Mouse (Mus musculus) MN1 (cell line): ENCODE results near the gene A030003K21Rik.
"Not testable (repeated sequence)": the region's sequence is repeated elsewhere in the genome, so short reads cannot be mapped to it uniquely, and the experiment has no call there.

Experiments used
- DNase-seq: peaks from one replicate; pipeline ENCODE4 v3.0.0-alpha.2; 2016; ENCODE audit warnings: low spot score

Gene A030003K21Rik

DNA sequence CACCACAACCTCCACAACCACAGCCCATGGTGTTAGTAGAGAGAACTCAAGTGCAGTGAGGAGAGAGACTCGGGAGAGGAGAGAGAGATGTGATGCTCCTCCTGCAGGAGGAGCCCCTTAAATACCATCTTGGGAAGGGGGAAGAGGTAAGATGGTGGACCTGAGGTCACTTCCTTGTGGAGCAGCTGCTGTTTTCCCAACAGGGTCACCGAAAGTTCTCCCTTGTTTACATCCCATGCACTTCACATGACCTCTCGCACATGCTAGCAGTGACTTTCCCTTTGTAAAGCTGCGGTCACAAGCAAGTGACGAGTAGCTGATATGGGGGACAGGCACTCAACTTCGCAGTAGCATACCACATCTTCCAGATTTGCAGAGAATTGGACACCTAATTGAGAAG, at the start of gene A030003K21Rik:
Gene A030003K21Rik (minus strand): TSS at position 94 of the 400 bp plus-strand sequence.
- not testable (repeated sequence) for DNase-seq

DNA sequence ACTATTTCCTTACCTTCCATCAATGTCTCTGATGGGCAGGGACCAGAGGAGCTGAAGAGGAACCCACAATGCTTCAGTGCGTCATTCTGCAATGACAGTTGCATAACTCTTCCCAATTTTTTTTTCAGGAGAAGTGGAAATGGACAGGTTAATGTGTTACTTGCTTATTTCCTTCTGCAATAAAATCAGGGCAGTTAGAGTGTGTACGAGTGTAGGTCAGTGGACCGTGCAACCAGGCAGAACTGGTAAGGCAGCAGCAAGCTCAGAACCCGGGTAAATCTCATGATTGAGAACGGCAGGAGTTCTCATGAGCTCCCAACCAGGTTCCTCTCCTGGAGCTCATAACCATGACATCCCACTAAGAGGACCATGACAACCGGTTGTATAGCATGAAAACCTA, 48.9 kb upstream of the A030003K21Rik start:
- no peak for DNase-seq

DNA sequence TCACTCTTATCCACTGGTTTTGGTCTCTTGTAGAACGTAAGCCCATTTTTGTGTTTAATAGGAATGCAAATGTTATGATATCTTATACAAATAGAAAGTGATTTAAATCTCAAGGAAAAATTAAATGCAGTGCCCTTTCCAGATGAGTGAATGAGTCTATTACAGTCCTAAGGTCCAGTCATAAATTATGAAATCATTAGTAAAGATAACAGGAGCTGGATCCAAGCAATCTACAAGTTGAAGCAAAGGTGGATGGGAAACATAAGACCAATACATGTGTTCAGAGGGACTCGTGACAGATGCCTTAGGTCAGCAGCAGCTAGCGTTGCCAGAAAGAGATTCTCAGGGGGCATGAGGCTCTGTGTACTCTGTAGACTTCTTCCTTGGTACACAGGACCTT, 48.4 kb upstream of the A030003K21Rik start:
- DNase-seq: no peak

DNA sequence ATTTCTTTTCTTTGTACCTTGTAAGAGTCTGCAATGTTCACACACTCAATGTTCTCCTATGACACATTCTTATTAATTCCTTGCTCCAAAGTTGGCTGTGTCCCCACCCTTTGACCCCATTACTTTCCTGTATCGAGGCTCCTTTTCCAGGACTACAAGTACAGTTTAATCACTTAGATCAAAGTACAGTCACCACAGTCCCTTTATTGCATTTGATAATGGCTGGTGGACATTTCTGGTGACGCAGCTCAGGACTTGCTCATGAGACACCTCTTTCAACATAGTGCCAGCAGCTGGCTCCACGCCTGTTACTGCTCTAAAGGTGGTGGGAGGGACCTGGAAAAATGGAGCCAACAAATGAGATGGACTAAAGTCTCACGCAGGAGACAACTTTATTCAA, 47.9 kb upstream of the A030003K21Rik start:
- no peak for DNase-seq

DNA sequence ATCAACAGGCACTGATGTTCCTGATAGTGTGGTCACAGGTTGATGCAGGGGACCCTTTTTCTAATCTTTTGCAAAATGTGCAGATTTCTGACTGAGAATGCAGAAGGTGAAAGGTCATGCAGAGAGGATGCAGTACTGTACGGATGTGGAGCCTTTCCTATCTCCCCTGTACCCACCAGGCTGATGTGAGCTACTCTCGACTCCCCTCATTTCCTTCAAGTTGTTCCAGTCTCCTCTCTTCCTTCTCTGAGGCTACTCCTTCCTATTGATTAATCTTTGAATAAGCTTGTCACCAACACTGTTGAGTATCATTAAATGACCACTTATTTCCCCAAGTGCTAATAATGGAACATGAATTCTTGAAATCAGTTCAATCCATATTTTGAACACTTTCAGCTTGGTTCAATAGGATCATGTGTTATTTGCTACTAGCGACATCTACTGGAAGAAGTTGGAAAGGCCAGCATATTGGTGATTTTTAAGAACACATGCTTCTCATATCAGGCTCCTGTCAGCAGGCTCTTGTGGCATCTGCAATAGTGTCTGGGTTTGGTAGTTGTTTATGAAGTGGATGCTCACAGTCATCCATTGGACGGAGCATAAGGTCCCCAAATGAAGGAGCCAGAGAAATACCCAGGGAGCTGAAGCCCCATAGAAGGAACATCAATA, 44.5 kb upstream of the A030003K21Rik start:
- peak; percentile 52 for DNase-seq

DNA sequence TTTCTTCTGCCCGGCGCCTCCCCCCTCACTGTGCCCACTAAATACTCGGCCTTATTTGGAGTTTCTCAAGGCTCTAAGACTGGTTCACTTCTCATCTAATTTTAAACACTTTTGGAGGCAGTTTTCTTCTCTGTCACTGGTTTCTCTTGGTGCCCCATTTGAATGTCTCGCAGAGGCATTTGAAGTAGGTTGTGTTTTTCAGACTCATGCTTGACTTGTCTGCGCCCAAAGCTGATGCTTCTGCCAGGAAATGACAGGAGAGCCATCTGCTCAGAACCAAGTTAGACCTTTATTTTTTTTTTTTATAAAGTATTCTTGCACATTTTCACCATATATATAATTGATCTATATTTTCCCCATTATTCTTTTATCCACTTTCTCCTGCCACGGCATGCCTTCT, 43.5 kb upstream of the A030003K21Rik start:
- DNase-seq: no peak

DNA sequence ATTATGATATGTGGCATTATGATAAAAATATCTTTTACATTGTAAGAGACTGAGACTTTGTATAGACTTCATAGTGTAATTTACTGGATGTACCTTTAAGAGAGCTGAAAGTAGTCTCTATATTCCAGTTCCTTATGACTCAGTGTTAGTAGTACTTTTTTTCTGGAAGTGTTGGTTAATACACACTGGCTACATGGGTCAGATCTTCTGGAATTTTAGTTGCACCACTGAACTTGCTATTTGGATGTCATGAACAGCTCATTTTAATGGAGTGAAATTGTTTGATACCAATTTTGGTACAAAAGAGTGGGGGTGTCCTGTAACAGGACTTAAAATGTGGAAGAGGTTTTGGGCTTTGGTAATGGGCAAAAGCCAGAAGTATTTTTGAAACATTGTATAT, 34.7 kb upstream of the A030003K21Rik start:
- DNase-seq: no peak

DNA sequence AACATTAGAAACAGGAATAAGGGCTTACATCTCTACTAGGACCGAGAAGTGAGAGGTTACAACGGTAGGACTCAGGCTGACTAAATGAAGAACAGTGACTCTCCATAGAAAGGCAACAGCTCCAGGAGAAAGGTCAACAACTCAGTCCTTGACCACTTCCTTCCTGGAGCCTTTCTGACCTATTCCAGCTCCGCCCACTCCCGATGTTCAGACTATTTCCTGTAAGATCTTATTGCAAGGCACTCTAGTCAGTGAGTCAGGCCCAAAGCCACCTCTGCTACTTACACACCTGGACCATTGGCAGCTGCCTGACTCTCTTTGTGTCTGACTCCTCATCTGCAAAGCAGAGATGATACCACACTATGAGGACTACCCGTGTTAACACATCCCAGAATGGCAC, 32.6 kb upstream of the A030003K21Rik start:
- DNase-seq: no peak

DNA sequence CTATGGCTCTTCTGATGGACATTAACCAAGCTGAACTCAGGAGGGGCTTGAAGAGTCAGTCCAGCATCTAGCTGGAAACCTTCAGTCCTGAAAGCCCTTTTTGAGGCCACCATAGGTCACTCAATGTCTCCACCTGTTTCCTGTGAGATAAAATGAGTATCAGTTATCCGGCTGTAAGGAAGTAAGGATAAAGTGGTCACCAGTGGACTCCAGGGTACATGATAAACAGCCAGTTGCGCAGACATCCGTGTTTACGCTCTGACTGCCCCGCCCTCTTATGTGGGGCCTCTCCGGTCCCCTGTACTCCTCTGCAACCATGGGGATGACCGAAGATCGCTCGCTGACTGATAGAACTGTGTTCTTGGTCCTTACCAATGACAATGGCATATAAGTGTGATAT, 31.2 kb upstream of the A030003K21Rik start:
- no peak for DNase-seq

DNA sequence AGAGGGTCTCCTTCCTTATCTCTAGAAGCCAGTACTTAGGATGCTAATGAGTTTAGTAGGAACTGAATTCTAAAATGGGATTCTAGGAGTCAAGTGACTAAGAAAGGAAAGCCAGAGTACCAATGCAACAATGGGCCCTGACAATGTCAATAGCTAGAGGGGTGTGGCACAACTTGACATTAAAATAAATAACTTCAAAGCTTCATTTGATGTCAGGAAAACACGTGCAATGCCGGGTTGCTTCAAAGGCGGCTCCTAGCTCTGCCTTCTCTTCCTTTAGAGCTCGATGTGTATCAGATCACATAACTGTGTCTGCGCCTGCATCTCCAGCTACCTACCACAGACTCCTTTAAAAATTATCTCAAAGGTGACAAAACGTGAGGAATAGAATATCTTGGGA, 30.7 kb upstream of the A030003K21Rik start:
- no peak for DNase-seq

DNA sequence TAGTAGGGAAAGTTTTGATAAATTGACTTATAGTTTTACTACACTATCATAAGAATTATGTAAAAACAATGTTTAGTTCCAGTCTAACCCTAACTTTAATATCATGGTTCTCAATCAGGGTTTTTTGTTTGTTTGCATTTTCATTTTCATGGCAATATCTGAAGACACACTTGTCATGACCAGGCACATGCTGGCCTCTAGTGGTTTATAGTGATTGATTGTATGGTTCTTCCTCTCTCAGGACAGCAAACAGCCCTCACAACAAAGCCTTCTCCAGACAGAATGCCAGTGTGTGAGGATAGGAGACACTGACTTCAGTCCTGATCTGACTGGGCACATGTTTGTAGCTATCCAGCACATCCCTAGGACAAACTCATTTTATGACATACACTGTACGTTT, 30.1 kb upstream of the A030003K21Rik start:
- no peak for DNase-seq

DNA sequence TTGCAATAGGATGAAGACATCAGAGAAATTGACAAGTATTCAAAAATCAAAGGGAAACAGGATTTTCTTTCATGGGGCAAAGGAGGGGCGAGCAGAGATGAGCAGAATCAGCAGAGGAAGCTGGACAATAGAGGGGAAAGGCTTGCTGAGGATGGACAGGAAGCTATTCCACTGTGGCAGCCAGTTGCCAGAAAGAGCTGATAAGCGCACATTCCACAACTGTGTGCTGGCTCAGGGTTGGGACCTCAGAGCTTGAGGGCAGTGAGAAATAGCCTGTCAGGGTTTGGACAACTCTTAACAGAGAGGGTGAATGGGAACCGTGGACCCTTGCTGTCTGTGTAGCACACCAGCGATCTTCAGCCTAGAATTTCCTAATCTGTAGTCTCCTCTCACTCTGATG, 28.9 kb upstream of the A030003K21Rik start:
- no peak for DNase-seq

DNA sequence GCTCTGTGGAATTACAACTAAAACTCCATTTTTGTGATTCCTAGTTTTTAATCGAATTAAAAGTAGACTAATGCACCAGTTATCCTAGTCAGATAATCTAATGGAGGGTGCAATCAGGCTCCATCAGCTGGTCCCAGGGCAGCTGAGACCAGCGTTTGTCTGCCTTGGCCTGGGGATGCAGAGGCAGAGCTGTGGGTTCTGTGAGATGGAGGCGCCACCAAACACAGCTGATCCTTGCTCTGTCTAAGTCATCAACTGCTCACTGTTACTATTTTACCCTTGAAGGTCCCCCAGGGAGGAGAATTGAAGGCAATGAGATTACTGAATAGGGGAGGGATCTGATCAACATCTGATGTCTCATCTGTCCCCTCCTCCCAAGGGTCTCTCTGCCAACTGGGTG, 23.2 kb upstream of the A030003K21Rik start:
- no peak for DNase-seq

DNA sequence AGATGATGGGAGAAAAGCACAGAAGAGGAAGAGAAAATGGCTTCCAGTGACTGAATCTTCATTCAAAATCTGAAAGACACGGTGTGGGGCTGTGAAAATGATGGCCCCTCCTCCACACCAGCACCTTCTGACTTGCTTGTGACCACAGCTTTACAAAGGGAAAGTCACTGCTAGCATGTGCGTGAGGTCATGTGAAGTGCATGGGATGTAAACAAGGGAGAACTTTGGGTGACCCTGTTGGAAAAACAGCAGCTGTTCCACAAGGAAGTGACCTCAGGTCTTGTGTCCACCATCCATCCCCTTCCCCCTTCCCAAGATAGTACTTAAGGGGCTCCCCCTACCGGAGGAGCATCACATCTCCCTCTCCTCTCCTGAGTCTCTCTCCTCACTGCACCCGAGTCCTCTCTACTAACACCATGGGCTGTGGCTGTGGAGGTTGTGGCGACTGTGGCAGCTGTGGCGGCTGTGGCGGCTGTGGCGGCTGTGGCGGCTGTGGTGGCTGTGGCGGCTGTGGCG, 16.7 kb upstream of the A030003K21Rik start, which contains the start of gene Gm47955:
Gene Gm47955 (plus strand): TSS at position 417 of the 516 bp plus-strand sequence.
- no peak for DNase-seq

DNA sequence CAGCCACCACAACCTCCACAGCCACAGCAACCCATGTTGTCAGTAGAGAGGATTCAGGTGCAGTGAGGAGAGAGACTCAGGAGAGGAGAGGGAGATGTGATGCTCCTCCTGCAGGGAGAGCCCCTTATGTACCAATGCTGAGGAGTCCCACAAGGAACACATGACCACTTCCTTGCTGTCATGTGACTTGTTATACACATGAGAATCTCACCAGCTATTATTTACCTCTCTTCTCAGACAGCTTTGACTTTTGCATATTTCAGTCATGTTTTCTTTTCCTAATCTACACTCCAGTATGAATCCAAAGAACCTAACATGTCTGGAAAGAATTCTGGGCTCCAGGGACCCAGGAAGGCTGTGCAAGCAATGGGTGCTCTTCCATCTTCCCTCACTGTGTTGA, 12.7 kb upstream of the A030003K21Rik start, which contains the start of gene Gm7544:
Gene Gm7544 (minus strand): TSS at position 101 of the 400 bp plus-strand sequence.
- not testable (repeated sequence) for DNase-seq

DNA sequence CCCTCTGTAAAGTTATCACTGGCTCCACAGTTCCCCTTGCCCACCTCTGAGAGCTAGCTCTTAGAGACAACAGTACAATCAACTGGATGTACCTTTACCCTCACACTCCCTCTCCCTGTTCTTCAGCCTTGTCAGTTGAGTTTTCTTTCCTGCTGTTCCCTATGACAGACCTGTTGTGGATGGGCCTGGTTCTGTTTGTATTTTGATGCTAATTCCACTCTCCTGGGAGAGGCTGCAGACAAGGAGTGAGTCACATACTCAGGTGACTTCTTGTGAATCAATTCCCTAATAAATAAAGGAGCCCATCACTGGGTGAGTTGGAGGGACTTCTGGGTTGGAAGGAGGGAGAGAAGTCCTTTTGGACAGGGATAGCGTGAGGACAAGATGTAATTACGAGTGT, 5.4 kb upstream of the A030003K21Rik start:
- no peak for DNase-seq

DNA sequence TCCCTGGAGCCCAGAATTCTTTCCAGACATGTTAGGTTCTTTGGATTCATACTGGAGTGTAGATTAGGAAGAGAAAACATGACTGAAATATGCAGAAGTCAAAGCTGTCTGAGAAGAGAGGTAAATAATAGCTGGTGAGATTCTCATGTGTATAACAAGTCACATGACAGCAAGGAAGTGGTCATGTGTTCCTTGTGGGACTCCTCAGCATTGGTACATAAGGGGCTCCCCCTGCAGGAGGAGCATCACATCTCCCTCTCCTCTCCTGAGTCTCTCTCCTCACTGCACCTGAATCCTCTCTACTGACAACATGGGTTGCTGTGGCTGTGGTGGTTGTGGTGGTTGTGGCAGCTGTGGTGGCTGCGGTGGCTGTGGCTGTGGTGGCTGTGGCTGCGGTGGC, 2.8 kb upstream of the A030003K21Rik start:
- not testable (repeated sequence) for DNase-seq

DNA sequence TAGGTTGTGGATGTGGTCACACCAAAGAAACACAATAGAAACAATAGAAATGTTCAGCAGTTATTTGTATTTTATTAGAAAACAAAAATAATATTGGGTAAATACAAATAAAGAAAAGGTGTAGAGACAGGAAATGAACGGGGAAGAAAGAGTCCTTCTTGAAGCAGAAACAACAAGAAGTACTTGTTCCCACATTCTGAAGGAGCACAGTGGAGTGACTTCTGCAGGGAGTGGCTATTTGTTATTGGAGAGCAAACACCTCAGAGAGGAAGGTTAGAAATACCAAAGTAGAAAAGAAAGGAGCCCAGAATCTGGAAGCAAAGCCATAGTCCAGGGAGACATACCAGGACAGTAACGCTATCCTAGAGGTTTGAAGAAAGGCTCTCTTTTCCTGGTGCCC, 683 bp downstream of the A030003K21Rik start:
- not testable (repeated sequence) for DNase-seq

DNA sequence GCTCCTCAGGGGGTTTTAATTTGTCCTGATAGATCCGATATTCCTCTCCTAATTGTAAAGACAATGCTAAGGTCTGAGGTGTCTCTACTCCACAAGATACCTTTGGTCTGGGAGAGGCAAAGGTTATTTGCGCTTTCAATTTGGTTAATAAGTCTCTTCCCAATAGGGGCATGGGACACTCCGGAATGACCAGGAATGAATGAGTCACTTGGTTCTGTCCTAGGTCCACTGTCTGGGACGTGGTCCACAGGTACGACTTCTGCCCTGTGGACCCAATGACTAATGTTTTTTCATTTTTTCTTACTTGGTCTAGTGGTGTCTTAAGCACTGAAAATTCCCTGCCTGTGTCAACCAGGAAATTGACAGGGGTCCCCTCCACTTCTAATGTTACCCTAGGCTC, 4.5 kb downstream of the A030003K21Rik start:
- DNase-seq: no peak

DNA sequence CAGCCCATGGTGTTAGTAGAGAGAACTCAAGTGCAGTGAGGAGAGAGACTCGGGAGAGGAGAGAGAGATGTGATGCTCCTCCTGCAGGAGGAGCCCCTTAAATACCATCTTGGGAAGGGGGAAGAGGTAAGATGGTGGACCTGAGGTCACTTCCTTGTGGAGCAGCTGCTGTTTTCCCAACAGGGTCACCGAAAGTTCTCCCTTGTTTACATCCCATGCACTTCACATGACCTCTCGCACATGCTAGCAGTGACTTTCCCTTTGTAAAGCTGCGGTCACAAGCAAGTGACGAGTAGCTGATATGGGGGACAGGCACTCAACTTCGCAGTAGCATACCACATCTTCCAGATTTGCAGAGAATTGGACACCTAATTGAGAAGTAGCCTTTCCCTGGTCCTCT, 11.9 kb downstream of the A030003K21Rik start, which contains the start of gene Gm6217:
Gene Gm6217 (minus strand): TSS at position 74 of the 400 bp plus-strand sequence.
- not testable (repeated sequence) for DNase-seq

DNA sequence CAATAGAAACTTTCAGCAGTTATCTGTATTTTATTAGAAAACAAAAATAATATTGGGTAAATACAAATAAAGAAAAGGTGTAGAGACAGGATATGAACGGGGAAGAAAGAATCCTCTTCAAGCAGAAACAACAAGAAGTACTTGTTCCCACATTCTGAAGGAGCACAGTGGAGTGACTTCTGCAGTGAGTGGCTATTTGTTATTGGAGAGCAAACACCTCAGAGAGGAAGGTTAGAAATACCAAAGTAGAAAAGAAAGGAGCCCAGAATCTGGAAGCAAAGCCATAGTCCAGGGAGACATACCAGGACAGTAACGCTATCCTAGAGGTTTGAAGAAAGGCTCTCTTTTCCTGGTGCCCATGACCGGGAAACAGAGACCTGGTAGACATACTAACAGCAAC, 12.6 kb downstream of the A030003K21Rik start:
- not testable (repeated sequence) for DNase-seq

DNA sequence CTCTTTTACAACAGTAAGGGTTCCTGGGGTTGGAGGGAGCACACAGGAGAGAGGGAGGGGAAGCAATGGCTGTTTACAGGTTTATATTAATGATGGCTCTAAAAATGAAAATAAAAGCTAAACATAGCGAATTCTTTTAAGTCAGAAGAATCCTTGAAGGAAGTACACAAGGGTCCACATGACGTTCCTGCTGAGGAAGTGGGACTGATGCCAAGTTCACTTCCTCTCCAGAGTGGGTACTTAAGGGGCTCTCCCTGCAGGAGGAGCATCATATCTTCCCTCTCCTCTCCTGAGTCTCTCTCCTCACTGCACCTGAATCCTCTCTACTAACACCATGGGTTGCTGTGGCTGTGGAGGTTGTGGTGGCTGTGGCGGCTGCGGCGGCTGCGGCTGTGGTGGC, 18.5 kb downstream of the A030003K21Rik start, which contains the start of gene A030014E15Rik:
Gene A030014E15Rik (plus strand): TSS at position 268 of the 400 bp plus-strand sequence.
- no peak for DNase-seq

DNA sequence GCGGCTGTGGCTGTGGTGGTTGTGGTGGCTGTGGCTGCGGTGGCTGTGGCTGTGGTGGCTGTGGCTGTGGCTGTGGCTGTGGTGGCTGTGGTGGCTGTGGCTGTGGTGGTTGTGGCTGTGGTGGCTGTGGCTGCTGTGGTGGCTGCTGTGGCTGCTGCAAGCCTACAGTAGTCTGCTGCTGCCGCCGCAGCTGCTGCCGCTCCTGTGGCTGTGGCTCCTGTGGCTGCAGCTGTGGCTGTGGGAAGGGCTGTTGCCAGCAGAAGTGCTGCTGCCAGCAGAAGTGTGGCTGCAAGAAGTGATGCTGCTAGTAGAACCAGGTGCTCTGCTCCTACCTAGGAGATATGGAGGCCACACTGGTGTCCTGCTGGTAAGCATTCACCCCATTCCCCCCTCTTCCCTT, 29.8 kb downstream of the A030003K21Rik start:
- DNase-seq: not testable (repeated sequence)

DNA sequence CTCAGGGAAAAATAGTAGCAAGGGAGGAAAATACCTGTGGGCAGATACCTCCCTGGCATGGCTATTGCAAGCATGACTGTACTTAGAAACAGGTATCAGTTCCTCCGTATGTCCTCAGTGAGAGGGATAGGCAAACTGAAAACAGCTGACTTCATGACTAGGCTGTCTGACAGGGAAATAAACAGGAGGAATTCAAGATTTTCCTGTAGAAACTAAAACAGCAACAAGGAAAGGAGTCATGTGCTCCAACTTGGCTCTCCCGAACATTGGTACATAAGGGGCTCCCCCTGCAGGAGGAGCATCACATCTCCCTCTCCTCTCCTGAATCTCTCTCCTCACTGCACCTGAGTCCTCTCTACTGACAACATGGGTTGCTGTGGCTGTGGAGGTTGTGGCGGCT, 30.2 kb downstream of the A030003K21Rik start, which contains the start of gene A030005L19Rik:
Gene A030005L19Rik (plus strand): TSS at position 301 of the 400 bp plus-strand sequence.
- DNase-seq: no peak
